Mouse (Mus musculus): ENCODE data around the gene Crebzf. TPM values are rescaled to one million over a fixed set of nuclear protein-coding genes. Genes with fewer than 3 reads are reported as not detected.

Crebzf gene
- total RNA-seq, 2 experiments from 2014 or later, result 20.0 to 30.5 TPM

- no peak for DNase-seq
These were observed 34.0 kb downstream of the Crebzf start, which contains the start of gene Dlg2 for GRCm38 (mm10) chr7:90476313-90477245. Gene Dlg2, plus strand, starts transcription at chr7:90476672.

- no peak for DNase-seq
These were observed 40.1 kb downstream of the Crebzf start for GRCm38 (mm10) chr7:90482607-90483006.

Other genes starting within 250 kb of the Crebzf start
- under 1 TPM; 0.61 to 0.87 TPM for gene Ccdc83, start 177.0 kb upstream of the Crebzf start, total RNA-seq (2021)
- 10 to 100 TPM; 75.0 to 91.4 TPM for gene Sytl2, start 140.5 kb upstream of the Crebzf start, total RNA-seq (2021)
- under 1 TPM in 1 of 2 experiments, not detected in 1; 0.11 TPM for gene Ccdc89, start 16.2 kb upstream of the Crebzf start, total RNA-seq (2021)
- 10 to 100 TPM; 67.8 to 83.8 TPM for gene Tmem126a, start 14.5 kb downstream of the Crebzf start, total RNA-seq (2021)
- gene Tmem126b, start 33.3 kb downstream of the Crebzf start, total RNA-seq (2021), result 10 to 100 TPM; 13.2 to 14.0 TPM
- gene Dlg2, start 33.9 kb downstream of the Crebzf start, total RNA-seq (2021), result 1 to 10 TPM; 1.8 to 3.4 TPM